Mouse (Mus musculus) midbrain, postnatal 0 days (tissue): ENCODE results near the gene Adk. TPM values are rescaled to one million over a fixed set of nuclear protein-coding genes. Genes with fewer than 3 reads are reported as not detected.

ENCODE experiments used
- ATAC-seq: fragments of 200-750 bp; cut with Nextera tagmentation; 2 replicates; pipeline ENCODE4 v1.8.0; 2017; ENCODE audit warnings: moderate number of reproducible peaks, mild to moderate bottlenecking, moderate TSS enrichment, moderate library complexity; ENCODE audit not compliant: low FRiP score
- DNase-seq: peaks from one replicate; pipeline ENCODE4 v3.0.0-alpha.2; 2015; ENCODE audit warnings: low spot score
- H3K27ac ChIP-seq: fragments of 300-500 bp; sonication (generic); 2 replicates; pipeline ENCODE4 v1.5.1; 2014; ENCODE audit warnings: low read depth, mild to moderate bottlenecking, low read length, mixed read lengths
- H3K27me3 ChIP-seq: fragments of 300-500 bp; sonication (generic); 2 replicates; pipeline ENCODE4 v1.6.1; 2014; ENCODE audit warnings: low read length, control low read depth, mixed read lengths; ENCODE audit not compliant: insufficient read depth
- H3K36me3 ChIP-seq: fragments of 300-500 bp; sonication (generic); 2 replicates; pipeline ENCODE4 v1.6.1; 2014; ENCODE audit warnings: low read length, control low read depth, mixed read lengths; ENCODE audit not compliant: insufficient read depth
- H3K4me1 ChIP-seq: fragments of 300-500 bp; sonication (generic); 2 replicates; pipeline ENCODE4 v1.6.1; 2014; ENCODE audit warnings: mild to moderate bottlenecking, control low read depth, antibody characterized with exemption, low read length, mixed read lengths; ENCODE audit not compliant: insufficient read depth
- H3K4me2 ChIP-seq: fragments of 300-500 bp; sonication (generic); 2 replicates; pipeline ENCODE4 v1.6.1; 2014; ENCODE audit warnings: low read depth, mild to moderate bottlenecking, low read length, mixed read lengths; ENCODE audit not compliant: poor library complexity, severe bottlenecking
- H3K4me3 ChIP-seq: fragments of 300-500 bp; sonication (generic); 2 replicates; pipeline ENCODE4 v1.5.1; 2014; ENCODE audit warnings: low read depth, mild to moderate bottlenecking, low read length, moderate library complexity
- H3K9ac ChIP-seq: fragments of 300-500 bp; sonication (generic); replicated peaks from 2 replicates; pipeline ENCODE4 v1.6.1; 2014; ENCODE audit warnings: mild to moderate bottlenecking, low read length, moderate library complexity, mixed read lengths; ENCODE audit not compliant: poor library complexity, severe bottlenecking
- H3K9me3 ChIP-seq: fragments of 300-500 bp; sonication (generic); 2 replicates; pipeline ENCODE4 v1.6.1; 2016; ENCODE audit warnings: low read length, control low read depth
- CTCF ChIP-seq: IDR thresholded peaks from 2 replicates; pipeline ENCODE4 v1.5.1; 2016; ENCODE audit warnings: antibody characterized with exemption, mild to moderate bottlenecking
- WGBS: fragments of 180-500 bp; shearing (Covaris S2); extraction: QIAGEN DNeasy Blood & Tissue Kit; methylation state at CpG from one replicate; pipeline ENCODE4 v1.1.7; 2014; 5-methylcytosine and 5-hydroxymethylcytosine counted together
- polyA plus RNA-seq: library from polyadenylated mRNA; unstranded; fragments of >200 nt; fragmentation: Nextera tagmentation; extraction: Ambion mirVana; gene quantifications from 2 replicates; pipeline ENCODE4 v1.2.1, GENCODE M21; 2015
- total RNA-seq: library from RNA; depleted of rRNA; stranded (reverse); fragments of >200 nt; gene quantifications from 2 replicates; pipeline ENCODE4 v1.2.3, GENCODE M21; 2014

The Adk gene
- total and polyA plus RNA-seq, 2 experiments from 2014 or later = 25.3 to 50.6 TPM

- H3K4me2 ChIP-seq = no peak overlapping the region
- no peak overlapping the region for H3K9ac ChIP-seq
- DNase-seq = peak; percentile 64
- H3K9me3 ChIP-seq = no peaks in the 10 kb centered on the region
- peaks cover 10% of the 10 kb centered on the region for H3K4me1 ChIP-seq
- ATAC-seq = no peak
- no peak overlapping the region for H3K4me3 ChIP-seq
- TF ChIP-seq CTCF = no peak
- no peaks in the 10 kb centered on the region for H3K27me3 ChIP-seq
- H3K27ac ChIP-seq = peak overlapping the region; percentile 6; the same call in 1 of the 2 replicates
- 16% methylated on average over 3 of the region's 3 CpGs for WGBS
- no peaks in the 10 kb centered on the region for H3K36me3 ChIP-seq
Observed at GRCm38 (mm10) chr14:21222206-21222605, 169.8 kb downstream of the Adk start.

DNA sequence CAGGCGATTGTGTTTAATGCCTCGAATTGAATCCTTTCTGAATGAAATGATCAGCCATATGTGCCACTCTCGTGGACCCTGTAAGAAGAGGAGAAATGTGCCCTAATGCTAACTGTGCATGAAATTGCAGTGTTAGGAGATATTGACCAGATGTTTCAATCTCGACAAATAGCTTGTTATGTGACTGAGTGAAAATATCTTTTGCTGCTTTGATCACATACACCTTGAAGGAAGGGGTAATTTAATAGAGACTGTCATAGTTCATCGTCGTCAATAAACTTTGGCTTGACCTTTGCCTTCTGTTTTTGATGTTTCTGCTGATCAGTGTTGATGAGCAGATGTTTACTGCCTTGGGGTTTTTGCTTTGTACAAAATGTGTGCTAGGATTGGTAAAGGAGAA is 171.1 kb downstream of the Adk start:
- no peaks in the 10 kb centered on the region for H3K9me3 ChIP-seq
- peaks cover 10% of the 10 kb centered on the region for H3K4me1 ChIP-seq
- no peak overlapping the region for H3K4me3 ChIP-seq
- TF ChIP-seq CTCF = no peak
- H3K36me3 ChIP-seq = no peaks in the 10 kb centered on the region
- H3K27ac ChIP-seq = no peak overlapping the region
- H3K9ac ChIP-seq = no peak overlapping the region
- no peak for DNase-seq
- H3K27me3 ChIP-seq = no peaks in the 10 kb centered on the region
- no peak for ATAC-seq
- no peak overlapping the region for H3K4me2 ChIP-seq
- 78% methylated on average over 6 of the region's 6 CpGs for WGBS

GRCm38 (mm10) chr14:21223971-21224635 is 171.7 kb downstream of the Adk start:
- Histone ChIP-seq H3K9me3 (no peaks in the 10 kb centered on the region), H3K27me3 (no peaks in the 10 kb centered on the region), H3K36me3 (no peaks in the 10 kb centered on the region), H3K4me2 (no peak overlapping the region), H3K4me1 (peaks cover 10% of the 10 kb centered on the region), H3K27ac (no peak overlapping the region), H3K4me3 (no peak overlapping the region), H3K9ac (no peak overlapping the region)
- TF ChIP-seq CTCF = no peak
- DNase-seq (no peak), ATAC-seq (no peak)
- WGBS = 84% methylated on average over 3 of the region's 3 CpGs

- no peak for TF ChIP-seq CTCF
- DNase-seq (no peak), ATAC-seq (no peak)
- no peaks in the 10 kb centered on the region for H3K4me1 ChIP-seq
- no peak overlapping the region for H3K27ac ChIP-seq
- no peak overlapping the region for H3K4me2 ChIP-seq
- H3K36me3 ChIP-seq = no peaks in the 10 kb centered on the region
- H3K4me3 ChIP-seq = no peak overlapping the region
- 97% methylated on average over 2 of the region's 2 CpGs for WGBS
- H3K9ac ChIP-seq = no peak overlapping the region
- H3K27me3 ChIP-seq = no peaks in the 10 kb centered on the region
- no peaks in the 10 kb centered on the region for H3K9me3 ChIP-seq
Observed at GRCm38 (mm10) chr14:21237051-21237450, 184.7 kb downstream of the Adk start.

GRCm38 (mm10) chr14:21241105-21241504 is 188.7 kb downstream of the Adk start:
- WGBS = 90% methylated on average over 5 of the region's 5 CpGs
- H3K27me3 ChIP-seq = no peaks in the 10 kb centered on the region
- no peaks in the 10 kb centered on the region for H3K9me3 ChIP-seq
- no peaks in the 10 kb centered on the region for H3K4me1 ChIP-seq
- H3K27ac ChIP-seq = no peak overlapping the region
- no peaks in the 10 kb centered on the region for H3K36me3 ChIP-seq
- no peak overlapping the region for H3K4me2 ChIP-seq
- H3K4me3 ChIP-seq = no peak overlapping the region
- no peak for ATAC-seq
- DNase-seq = no peak
- H3K9ac ChIP-seq = no peak overlapping the region
- TF ChIP-seq CTCF = no peak

- H3K27me3 ChIP-seq = no peaks in the 10 kb centered on the region
- H3K9me3 ChIP-seq = no peaks in the 10 kb centered on the region
- no peak overlapping the region for H3K27ac ChIP-seq
- no peak overlapping the region for H3K4me3 ChIP-seq
- DNase-seq (peak; percentile 62), ATAC-seq (no peak)
- no peak overlapping the region for H3K9ac ChIP-seq
- 24% methylated on average over 5 of the region's 5 CpGs for WGBS
- H3K4me1 ChIP-seq = no peaks in the 10 kb centered on the region; the same call in 1 of the 2 replicates
- H3K36me3 ChIP-seq = no peaks in the 10 kb centered on the region
- TF ChIP-seq CTCF = peak; percentile 42; the same call in 1 of the 2 replicates
- H3K4me2 ChIP-seq = no peak overlapping the region
Observed at GRCm38 (mm10) chr14:21251386-21251785, 199.0 kb downstream of the Adk start.
